Mouse (Mus musculus) heart, postnatal 14 days (tissue): Measurements from ENCODE around the gene Heatr5a. TPM values are rescaled to one million over a fixed set of nuclear protein-coding genes. Genes with fewer than 3 reads are reported as not detected.

Experiments used
- DNase-seq, 2 experiments: peaks; one replicate each; pipeline ENCODE4 v3.0.0; 2021 to 2022
- intact Hi-C: fragments of 180-260 bp; cut with DNase I; formaldehyde crosslinking; loops from one replicate; pipeline ENCODE4 v1.15.1; 2025
- total RNA-seq, 2 experiments: library from RNA; stranded (reverse); gene quantifications; 2 replicates each; pipeline ENCODE4 v1.2.3; 2021

The Heatr5a gene
- total RNA-seq, 2 experiments from 2014 or later, result 18.0 to 19.8 TPM

DNA sequence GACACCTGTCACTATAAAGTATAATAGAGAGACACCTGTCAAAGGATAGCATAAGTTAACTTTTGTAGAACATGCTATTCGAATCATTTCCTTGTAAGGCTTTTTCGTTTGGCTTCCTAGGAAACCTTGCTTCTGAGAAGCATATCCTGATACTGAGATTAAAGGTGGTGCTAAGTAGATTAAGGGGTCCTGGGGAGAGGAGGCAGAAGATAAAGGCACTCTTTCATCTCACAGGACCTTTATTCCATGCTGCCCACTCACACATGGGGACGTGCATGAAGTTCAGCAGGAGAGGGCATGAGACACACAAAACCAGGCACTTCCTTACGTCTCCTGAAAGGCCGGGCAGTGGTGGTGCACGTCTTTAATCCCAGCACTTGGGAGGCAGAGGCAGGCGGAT is 115.7 kb downstream of the Heatr5a start:
- intact Hi-C loops, result no loop called here
- no peak for DNase-seq

DNA sequence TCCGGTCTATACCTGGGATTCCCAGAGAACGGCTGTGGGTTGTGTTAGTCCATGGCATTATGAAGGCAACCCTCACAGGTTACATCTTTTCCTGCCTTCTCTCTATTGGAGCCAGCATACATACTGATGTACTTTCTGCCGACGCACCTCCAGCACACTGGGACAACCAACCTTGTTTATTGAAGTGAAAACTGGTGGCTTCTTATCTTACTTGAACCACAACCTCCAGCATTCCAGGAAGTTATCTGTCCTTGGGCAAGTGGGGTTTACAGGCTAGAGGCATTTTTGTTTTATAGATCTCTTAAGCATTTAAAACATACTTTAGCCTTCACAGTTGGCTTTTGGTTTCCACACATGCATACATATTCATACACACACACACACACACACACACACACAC is 119.5 kb downstream of the Heatr5a start:
- DNase-seq, result no peak
- intact Hi-C loops, result no loop called here

DNA sequence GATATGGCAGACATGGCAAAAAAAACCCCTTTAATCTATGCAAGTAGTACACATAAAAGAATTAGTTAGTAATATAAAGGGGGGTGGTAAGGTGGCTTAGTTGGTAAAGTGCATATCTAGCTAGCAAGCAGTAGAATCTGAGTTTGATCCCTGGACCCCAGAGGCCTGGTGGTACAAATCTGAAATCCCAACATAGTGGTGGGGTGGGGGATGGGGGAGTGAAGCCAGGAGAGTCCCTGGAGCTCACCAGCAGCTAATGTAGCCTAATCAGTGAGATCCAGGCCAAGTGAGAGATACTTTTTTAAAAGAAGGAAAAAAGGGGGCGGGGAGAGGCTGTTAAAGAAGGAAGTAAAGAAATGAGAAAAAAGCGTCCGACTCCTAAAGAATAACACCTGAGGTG is 120.0 kb downstream of the Heatr5a start:
- intact Hi-C loops, result no loop called here
- no peak for DNase-seq

DNA sequence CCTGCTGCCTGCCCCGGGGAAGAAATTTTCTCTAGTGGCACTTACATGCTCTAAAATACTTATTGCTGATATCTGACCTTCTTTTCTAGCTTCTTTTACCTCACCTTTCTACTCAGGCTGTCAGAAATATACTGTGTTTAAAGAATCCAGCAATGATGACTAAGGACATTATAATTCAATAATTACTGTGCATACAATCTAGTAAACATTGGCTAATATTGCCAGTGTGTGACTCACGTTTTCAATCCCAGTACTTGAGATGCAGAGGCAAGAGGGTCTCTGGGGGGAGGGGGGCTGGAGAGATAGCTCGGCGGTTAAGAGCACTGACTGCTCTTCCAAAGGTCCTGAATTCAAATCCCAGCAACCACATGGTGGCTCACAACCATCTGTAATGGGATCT is 120.8 kb downstream of the Heatr5a start:
- intact Hi-C loops, result no loop called here
- DNase-seq, result no peak

DNA sequence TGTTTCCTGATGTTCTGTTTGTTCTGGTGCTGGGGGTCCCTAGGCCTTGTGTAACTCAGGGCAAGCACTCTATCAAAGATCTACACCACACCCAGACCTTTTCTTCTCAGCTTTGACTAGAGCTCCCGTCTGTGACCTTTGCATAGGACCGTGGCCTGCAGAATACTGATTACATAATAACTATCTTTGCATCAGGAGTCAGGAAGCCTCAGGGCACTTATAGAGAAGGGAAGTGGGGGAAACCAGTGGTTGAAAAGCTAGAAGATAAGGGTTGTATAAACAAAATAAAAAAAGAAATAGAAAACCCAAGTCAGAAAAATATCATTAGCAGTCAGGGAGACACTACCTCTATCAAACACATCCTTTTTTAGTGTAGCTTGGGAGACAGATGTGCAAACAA is 121.2 kb downstream of the Heatr5a start:
- DNase-seq, result no peak
- intact Hi-C loops, result no loop called here

DNA sequence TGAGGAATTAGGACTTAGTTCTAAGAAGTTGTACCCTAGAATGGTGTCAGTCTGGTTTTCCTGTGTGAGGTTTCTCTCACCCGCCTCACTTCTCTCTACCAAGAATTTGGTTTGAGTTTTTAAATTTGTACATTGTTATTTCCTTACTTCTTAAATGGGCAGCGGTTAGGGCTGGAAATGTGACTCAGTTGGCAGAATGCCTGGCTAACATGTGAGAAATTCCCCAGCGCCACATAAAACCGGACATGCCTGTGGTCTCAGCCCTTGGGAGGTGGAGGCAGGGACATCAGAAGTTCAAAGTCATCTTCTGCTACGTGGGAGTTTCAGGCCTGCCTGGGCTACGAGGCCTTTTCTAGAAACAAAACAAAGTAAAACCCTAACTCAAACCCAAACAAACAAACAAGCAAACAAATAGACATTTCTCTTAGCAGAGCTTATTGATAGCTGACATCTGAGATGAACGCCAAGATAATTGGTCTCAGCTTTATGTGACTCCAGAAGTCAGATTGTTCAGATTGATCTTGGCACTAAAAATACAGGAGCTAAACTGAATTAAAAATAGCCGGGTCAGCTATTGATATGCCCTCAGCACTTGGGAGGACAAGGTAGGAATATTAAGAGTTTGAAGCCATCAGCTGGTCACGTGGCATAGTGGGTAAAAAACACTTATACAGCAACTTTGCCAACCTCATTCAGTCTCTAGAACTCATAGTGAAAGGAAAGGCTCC is 123.0 kb downstream of the Heatr5a start:
- DNase-seq, result peak; percentile 39 to 46
- intact Hi-C loops, result no loop called here

DNA sequence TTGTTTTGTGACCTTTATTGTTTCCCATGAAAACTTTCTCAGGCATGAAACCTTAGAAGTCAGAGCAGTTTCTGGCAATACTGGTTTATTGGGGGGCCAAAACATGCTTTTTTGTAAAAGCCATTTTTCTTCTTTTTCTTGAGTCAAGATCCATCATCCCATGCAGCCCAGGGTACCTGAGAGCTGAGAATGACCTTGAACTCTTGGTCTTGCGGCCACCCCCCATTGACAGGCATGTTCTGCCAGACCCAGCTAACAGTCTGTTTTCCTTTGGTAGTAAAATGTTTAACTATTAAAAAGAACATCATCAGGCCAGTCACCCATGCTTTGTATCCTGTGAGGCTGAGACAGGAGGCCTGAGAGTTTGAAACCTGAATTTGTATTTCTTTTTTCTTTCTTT is 125.9 kb downstream of the Heatr5a start:
- no peak for DNase-seq
- intact Hi-C loops, result loop anchor here (2.0 kb wide), 1 partner anchor 16 kb away; the partner anchor contains the start of gene Hectd1

DNA sequence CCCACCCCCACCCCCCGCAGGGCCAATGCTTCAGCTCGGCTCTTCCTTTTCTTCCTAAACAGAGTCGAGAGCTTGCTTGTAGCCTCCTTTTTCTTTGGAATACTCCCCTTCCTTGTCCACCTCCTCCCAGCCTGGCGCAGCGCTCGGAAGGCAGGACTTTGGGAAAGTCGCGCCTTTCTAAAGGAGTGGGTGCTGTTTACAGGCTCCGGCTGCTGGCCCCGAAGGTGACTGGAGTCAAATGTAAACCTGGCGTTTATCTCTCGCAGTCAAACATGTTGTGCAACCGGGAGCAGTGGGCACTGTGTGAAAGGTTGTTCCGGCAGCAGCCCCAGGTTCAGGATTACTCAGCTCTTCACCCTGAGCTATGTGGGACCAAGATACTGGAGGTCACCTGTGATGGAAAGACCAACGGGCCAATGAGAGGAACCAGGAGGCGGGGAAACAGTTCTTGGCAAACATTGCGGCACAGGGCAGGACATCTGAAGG is 126.3 kb downstream of the Heatr5a start:
- intact Hi-C loops, result loop anchor here (2.0 kb wide), 1 partner anchor 16 kb away; the partner anchor contains the start of gene Hectd1

DNA sequence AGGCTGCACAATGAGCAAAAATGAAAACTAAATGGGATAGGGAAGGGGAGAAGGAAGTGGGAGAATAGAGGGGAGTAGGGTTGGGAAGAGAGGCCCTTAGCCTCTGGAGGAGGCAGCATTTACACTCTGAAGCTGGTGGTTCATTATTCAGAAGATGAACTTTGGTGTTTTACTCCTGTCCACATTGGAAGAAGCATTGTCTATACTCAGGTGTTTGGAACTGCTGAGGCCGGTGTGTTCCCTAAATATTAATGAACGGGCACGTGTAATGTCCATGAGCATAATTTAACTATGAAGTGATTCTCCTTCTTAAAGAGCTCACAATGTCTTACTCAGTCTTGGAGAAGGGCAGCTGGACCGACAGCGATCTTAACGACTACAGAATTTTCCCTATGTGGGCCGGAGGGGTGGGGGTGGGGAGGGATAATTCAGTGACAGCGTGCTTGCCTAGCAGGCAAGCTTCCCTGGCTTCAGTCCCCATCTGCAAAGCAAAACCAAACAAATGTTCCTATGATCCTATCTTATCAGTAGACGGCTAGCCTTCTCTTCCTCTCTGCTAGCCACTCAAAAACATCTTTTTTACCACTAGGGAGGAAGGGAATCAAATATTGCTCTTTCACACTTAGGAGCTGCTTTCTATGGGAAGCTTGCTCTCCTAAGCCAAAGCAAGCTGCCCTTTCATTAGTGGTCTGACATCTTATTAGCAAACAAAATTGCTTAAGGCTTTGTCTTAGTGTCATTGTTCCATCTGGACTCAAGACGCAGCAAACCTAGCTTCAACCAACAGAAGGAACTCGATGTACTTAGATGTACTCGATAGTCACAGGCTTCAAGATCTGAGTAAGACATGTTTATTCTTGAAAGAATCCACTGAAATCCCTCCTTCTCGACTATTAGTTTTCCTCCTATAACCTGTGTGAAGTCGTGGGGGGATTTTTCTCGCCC is 127.3 kb downstream of the Heatr5a start:
- no peak for DNase-seq
- intact Hi-C loops, result loop anchor here (2.0 kb wide), 1 partner anchor 15 kb away; the partner anchor contains the start of gene Hectd1

More for the DNA sequence above, 126.3 kb downstream of the Heatr5a start:
- DNase-seq, result peak; percentile 94 to 96

DNA sequence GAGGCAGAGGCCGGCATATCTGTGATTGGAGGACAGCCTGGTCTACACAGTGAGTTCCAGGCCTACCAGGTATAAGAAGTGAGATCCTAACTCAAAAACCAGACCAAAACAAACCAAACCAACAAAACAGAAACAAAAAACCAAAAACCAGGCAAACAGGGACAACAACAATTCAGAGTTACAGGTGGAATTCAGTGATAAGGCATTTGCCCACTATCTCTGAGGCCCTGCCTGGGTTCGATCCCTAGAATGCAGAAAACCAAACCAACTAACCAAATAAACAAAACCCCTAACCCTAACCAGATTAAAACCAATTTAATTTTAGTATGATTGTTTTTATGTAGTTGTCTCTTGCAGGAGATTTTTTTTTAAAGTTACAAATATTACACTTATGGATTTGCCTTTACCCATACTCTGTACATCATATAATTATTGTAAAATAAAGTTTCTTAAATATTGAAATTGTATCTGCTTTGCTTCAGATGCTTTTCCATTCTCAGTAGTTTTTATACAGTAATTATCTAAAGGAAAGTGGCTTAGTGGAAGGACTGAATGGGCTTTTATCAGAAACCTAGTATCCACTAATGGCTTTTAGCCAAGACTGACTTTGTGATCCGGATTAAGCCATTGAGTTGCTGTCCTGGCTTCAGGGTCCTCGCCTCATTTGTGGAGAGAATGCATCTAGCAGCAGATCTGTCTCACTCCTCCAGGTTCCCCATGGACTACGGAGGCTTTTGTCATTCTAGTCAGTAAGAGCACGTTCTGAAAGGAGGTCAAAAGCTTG is 128.8 kb downstream of the Heatr5a start:
- DNase-seq, result no peak
- intact Hi-C loops, result no loop called here

DNA sequence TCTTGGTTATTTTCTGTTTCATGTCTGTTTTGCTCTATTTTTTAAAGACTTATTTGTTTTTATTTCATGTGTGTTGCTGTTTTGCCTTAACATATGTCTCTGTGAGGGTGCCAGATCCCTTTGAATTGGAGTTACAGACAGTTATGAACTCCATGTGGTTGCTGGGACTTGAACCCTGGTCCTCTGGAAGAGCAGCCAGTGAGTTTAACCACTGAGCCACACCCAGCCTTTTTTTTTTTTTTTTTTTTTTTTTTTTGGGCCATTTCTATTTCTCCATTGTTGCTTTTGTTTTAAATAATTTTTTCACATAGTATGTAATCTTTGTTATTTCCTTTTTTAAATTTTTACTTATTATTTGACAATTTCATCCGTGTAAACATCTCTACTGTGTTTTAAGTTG is 131.3 kb downstream of the Heatr5a start:
- intact Hi-C loops, result no loop called here
- DNase-seq, result no peak

DNA sequence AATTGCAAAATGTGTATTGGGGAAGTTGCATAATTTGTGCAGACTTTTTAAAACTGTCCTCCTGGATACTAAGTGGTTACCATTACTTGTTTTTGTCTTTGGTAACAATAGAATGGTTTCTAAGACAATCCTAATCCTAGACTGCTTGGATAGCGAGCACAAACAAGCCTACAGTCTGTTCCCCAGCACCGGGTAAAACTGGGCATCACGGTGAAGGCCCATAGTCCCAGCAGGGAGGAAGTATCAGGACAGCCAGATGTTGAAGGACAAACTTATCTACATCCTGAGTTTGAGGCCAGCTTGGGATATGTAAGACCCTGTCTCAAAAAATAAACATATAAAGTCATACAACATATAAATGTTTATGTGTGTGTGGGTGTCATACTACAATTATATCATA is 135.9 kb downstream of the Heatr5a start:
- intact Hi-C loops, result no loop called here
- DNase-seq, result no peak

DNA sequence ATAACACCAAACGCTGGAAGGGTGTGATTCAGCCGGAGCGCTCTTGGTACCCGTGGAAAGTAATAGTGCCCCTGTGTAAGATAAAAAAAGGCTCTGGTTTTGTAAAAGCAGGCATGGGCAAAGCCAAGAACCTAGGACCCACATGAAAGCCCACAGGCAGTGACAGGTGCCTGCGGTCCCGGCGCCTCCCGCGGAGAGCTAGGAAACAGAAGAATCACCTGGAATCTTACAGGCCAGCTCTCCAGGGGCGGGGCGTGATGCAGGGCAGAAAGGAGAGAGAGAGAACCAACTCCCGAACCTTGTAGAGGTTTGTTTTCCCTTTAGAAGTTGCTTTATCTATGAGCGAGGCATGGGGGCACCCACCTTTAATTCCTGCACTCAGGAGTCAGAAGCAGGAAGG is 139.2 kb downstream of the Heatr5a start:
- no peak for DNase-seq
- intact Hi-C loops, result no loop called here

DNA sequence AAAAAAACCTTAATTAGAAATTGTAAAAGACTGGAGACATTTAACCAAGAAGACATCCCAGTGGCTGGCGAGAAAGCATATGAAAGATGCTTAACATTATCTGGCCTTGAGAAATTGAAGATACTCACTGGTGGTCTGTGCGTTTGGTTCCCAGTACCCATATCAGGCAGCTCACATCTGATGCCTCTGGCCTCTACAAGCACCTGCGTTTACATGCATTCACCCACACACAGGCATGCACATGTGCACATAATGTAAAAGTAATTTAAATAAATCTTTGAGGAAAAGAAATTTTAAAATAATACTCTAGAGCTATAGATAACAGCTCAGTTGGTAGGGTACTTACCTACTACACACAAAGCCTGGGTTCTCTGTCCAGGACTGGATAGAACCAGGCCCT is 139.8 kb downstream of the Heatr5a start:
- intact Hi-C loops, result no loop called here
- DNase-seq, result no peak

DNA sequence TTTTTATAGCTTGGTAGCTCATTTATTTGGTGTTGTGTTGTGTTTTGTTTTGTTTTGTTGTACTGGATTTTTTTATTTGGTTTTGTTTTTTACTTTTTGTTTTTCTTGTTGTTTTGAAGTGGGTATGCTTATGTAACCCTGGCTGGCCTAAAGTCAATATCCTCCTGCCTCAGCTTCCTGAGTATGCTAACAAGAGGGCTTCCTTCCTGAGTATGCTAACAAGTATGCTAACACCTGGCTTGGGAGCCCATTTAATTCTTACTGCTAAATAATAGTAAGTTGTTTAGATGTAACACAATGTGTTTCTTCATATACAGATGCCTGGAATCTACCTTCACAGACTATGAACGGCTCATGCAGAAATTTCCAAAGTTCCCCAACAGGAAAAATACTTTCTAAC is 140.4 kb downstream of the Heatr5a start:
- no peak for DNase-seq
- intact Hi-C loops, result no loop called here

DNA sequence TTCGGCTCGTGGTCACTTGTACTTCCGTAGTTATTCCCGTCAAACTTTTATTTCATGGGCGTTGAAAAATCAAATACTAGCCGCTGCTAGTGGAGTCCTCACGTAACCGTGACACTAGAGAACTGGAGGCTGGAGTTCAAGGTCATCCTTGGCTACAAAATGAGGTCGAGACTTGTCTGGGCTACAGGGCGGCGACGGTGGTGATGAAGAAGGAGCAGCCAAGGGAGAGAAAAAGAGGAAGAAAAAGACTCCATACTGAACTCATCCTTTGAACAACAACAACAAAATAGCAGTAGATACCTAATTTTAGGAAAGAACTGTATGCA is 141.1 kb downstream of the Heatr5a start:
- intact Hi-C loops, result no loop called here
- DNase-seq, result no peak

DNA sequence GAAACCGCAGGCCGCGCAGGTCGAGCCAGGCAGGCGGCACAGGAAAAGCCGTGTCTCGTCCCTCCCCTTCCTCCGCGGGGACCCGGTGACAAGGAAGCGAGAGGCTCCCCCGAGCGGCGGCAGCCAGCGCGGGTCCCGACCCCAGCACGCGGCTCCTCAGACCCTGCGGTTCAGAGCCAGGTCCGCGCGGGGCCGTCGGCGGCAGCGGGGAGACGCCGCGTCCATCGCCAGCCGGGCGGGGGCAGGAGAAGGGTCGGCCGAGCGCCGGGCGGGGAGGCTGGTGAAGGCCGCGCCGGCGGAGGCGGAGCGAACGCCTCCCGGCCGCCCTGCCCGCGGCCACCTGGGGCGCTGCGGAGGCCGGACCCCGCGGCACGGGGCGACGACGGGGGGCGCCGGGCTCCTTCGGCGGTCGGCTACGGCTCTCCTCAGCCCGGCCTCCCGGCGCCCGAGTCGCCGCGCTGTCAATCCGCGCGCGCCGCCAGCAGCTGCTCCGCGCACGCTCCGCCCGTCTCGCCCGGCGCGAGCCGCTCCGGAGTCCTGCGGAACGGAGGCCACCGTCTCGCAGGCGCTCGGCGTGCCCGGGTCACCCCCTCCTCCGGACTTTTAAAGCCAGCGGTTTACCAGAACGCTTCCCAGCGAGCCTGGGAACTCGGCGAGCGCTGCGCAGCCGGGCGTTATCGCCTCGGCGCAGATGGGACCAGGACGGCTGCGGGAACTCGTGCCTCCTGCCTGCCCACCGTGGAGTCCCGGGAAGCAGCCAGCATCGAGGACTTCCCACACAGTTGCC is 141.6 kb downstream of the Heatr5a start, which contains the start of gene Hectd1:
Hectd1 (minus strand) TSS at position 247 of the 787 bp plus-strand sequence.
- intact Hi-C loops, result loop anchor here (2.0 to 10.0 kb wide), 3 partner anchors 15 to 175 kb away; partner anchors contain the start of gene Dtd2
- peak; percentile 90 to 93 for DNase-seq

DNA sequence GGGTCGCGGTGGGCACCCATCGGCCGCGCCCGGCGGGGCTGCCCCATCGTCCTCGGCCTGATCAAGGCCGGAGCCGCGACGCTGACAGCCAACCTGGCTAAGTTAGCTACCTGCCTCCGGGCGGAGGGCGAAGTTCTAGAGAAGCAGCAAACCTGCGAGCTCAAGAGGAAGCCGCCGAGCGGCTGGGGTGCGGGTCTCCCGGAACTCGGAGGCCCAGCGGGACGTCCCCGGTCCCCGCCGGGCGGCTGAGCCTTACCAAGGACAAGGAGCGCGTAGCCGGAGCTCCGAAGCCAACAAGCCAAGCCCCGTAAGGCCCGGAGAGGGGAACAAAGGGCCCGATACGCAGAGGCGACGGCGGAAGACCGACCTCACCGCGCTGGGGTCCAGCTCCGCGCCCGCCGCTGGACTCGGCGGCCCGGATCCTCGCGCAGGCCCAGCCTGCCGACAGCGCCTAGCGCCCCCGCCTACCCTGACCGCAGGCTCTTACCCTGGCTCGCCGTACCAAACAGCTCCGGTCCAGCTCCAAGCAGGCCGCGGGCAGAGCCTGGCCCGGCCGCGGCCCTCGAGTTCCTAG is 142.3 kb downstream of the Heatr5a start:
- intact Hi-C loops, result loop anchor here (2.0 to 10.0 kb wide), 3 partner anchors 16 to 176 kb away; partner anchors contain the start of gene Dtd2
- peak in 1 of 2 experiments; percentile 63 for DNase-seq
